Mouse (Mus musculus): ENCODE measurements around the gene Tsga10. TPM values are rescaled to one million over a fixed set of nuclear protein-coding genes. Genes with fewer than 3 reads are reported as not detected.
"Not testable (repeated sequence)": the region's sequence is repeated elsewhere in the genome, so short reads cannot be mapped to it uniquely, and the experiment has no call there.

Tsga10 gene
- total and polyA plus RNA-seq, 2 experiments from 2014 or later: 7.5 TPM

- ATAC-seq (ENCODE audit: low FRiP score): no peak
- no peak overlapping the region for H3K9ac ChIP-seq (replicated peaks; ENCODE audit: low read length, poor library complexity, severe bottlenecking)
- no peaks in the 10 kb centered on the region for H3K9me3 ChIP-seq (ENCODE audit: low read length)
- H3K4me1 ChIP-seq (ENCODE audit: insufficient read depth, low read length): no peaks in the 10 kb centered on the region
- WGBS: 82% methylated on average over 14 of the region's 14 CpGs
- H3K27me3 ChIP-seq (ENCODE audit: insufficient read depth, low read length): peaks cover 4% of the 10 kb centered on the region; the same call in 1 of the 2 replicates
- no peak overlapping the region for H3K4me3 ChIP-seq (ENCODE audit: low read depth, low read length)
- H3K27ac ChIP-seq (ENCODE audit: low read depth, low read length): no peak overlapping the region
- H3K4me2 ChIP-seq (ENCODE audit: low read depth, low read length, poor library complexity, severe bottlenecking): no peak overlapping the region
- no peak for TF ChIP-seq CTCF (IDR thresholded peaks at IDR 0.05)
- no peak for DNase-seq (ENCODE audit: low spot score)
- H3K36me3 ChIP-seq (ENCODE audit: insufficient read depth, low read length): no peaks in the 10 kb centered on the region
Observed at GRCm38 (mm10) chr1:37717415-37718195, 148.6 kb downstream of the Tsga10 start.

GRCm38 (mm10) chr1:37712357-37712737 lies 153.9 kb downstream of the Tsga10 start:
- not testable (repeated sequence) for DNase-seq (ENCODE audit: low spot score); H3K4me2 ChIP-seq (ENCODE audit: low read depth, low read length, poor library complexity, severe bottlenecking); H3K27me3 ChIP-seq (ENCODE audit: insufficient read depth, low read length); H3K4me3 ChIP-seq (ENCODE audit: low read depth, low read length); ATAC-seq (ENCODE audit: low FRiP score); H3K27ac ChIP-seq (ENCODE audit: low read depth, low read length); H3K36me3 ChIP-seq (ENCODE audit: insufficient read depth, low read length); H3K9me3 ChIP-seq (ENCODE audit: low read length); H3K9ac ChIP-seq (replicated peaks; ENCODE audit: low read length, poor library complexity, severe bottlenecking); H3K4me1 ChIP-seq (ENCODE audit: insufficient read depth, low read length)
- WGBS: 86% methylated on average over 4 of the region's 4 CpGs

GRCm38 (mm10) chr1:37711596-37712356 lies 154.5 kb downstream of the Tsga10 start:
- Histone ChIP-seq H3K27me3 (ENCODE audit: insufficient read depth, low read length) (no peaks in the 10 kb centered on the region), H3K4me2 (ENCODE audit: low read depth, low read length, poor library complexity, severe bottlenecking) (no peak overlapping the region), H3K36me3 (ENCODE audit: insufficient read depth, low read length) (no peaks in the 10 kb centered on the region), H3K9ac (replicated peaks; ENCODE audit: low read length, poor library complexity, severe bottlenecking) (no peak overlapping the region), H3K4me1 (ENCODE audit: insufficient read depth, low read length) (no peaks in the 10 kb centered on the region; the same call in 1 of the 2 replicates), H3K9me3 (ENCODE audit: low read length) (no peaks in the 10 kb centered on the region), H3K4me3 (ENCODE audit: low read depth, low read length) (no peak overlapping the region), H3K27ac (ENCODE audit: low read depth, low read length) (no peak overlapping the region)
- no peak for ATAC-seq (ENCODE audit: low FRiP score)
- no peak for DNase-seq (ENCODE audit: low spot score)
- 95% methylated on average over 10 of the region's 10 CpGs for WGBS
- no peak for TF ChIP-seq CTCF (IDR thresholded peaks at IDR 0.05)

- Histone ChIP-seq H3K4me3 (ENCODE audit: low read depth, low read length) (no peak overlapping the region), H3K36me3 (ENCODE audit: insufficient read depth, low read length) (no peaks in the 10 kb centered on the region), H3K4me2 (ENCODE audit: low read depth, low read length, poor library complexity, severe bottlenecking) (no peak overlapping the region), H3K4me1 (ENCODE audit: insufficient read depth, low read length) (no peaks in the 10 kb centered on the region; the same call in 1 of the 2 replicates), H3K9ac (replicated peaks; ENCODE audit: low read length, poor library complexity, severe bottlenecking) (no peak overlapping the region), H3K9me3 (ENCODE audit: low read length) (no peaks in the 10 kb centered on the region), H3K27ac (ENCODE audit: low read depth, low read length) (no peak overlapping the region), H3K27me3 (ENCODE audit: insufficient read depth, low read length) (no peaks in the 10 kb centered on the region)
- no peak for TF ChIP-seq CTCF (IDR thresholded peaks at IDR 0.05)
- ATAC-seq (ENCODE audit: low FRiP score) (no peak), DNase-seq (ENCODE audit: low spot score) (no peak)
- WGBS: 95% methylated on average over 5 of the region's 5 CpGs
Observed at GRCm38 (mm10) chr1:37711082-37711481, 155.1 kb downstream of the Tsga10 start.

- 84% methylated on average over 8 of the region's 8 CpGs for WGBS
- no peak overlapping the region for H3K4me2 ChIP-seq (ENCODE audit: low read depth, low read length, poor library complexity, severe bottlenecking)
- no peak overlapping the region for H3K27ac ChIP-seq (ENCODE audit: low read depth, low read length)
- H3K27me3 ChIP-seq (ENCODE audit: insufficient read depth, low read length): no peaks in the 10 kb centered on the region
- H3K4me3 ChIP-seq (ENCODE audit: low read depth, low read length): no peak overlapping the region
- no peaks in the 10 kb centered on the region for H3K9me3 ChIP-seq (ENCODE audit: low read length)
- DNase-seq (ENCODE audit: low spot score): no peak
- no peaks in the 10 kb centered on the region for H3K36me3 ChIP-seq (ENCODE audit: insufficient read depth, low read length)
- H3K4me1 ChIP-seq (ENCODE audit: insufficient read depth, low read length): no peaks in the 10 kb centered on the region; the same call in 1 of the 2 replicates
- H3K9ac ChIP-seq (replicated peaks; ENCODE audit: low read length, poor library complexity, severe bottlenecking): no peak overlapping the region
- no peak for ATAC-seq (ENCODE audit: low FRiP score)
- no peak for TF ChIP-seq CTCF (IDR thresholded peaks at IDR 0.05)
Observed at GRCm38 (mm10) chr1:37709736-37710135, 156.5 kb downstream of the Tsga10 start.

Measured in midbrain, postnatal 0 days (tissue).